Mouse (Mus musculus) kidney, postnatal 0 days (tissue): ENCODE data around the gene Nbl1. TPM values are rescaled to one million over a fixed set of nuclear protein-coding genes. Genes with fewer than 3 reads are reported as not detected.

ENCODE experiments used
- ATAC-seq: fragments of 200-750 bp; cut with Nextera tagmentation; replicated peaks from 2 replicates; pipeline ENCODE4 v1.8.0; 2017; ENCODE audit warnings: low read depth, moderate number of reproducible peaks, moderate TSS enrichment, moderate library complexity; ENCODE audit not compliant: low FRiP score
- DNase-seq: peaks from one replicate; pipeline ENCODE4 v3.0.0-alpha.2; 2016; ENCODE audit warnings: low spot score
- H3K27ac ChIP-seq: fragments of 300-500 bp; sonication (generic); 2 replicates; pipeline ENCODE4 v1.5.1; 2014; ENCODE audit warnings: mild to moderate bottlenecking
- H3K27me3 ChIP-seq: fragments of 300-500 bp; sonication (generic); 2 replicates; pipeline ENCODE4 v1.6.1; 2014; ENCODE audit warnings: low read length, mixed read lengths; ENCODE audit not compliant: insufficient read depth
- H3K36me3 ChIP-seq: fragments of 300-500 bp; sonication (generic); 2 replicates; pipeline ENCODE4 v1.6.1; 2014; ENCODE audit warnings: low read length, mixed read lengths; ENCODE audit not compliant: insufficient read depth
- H3K4me1 ChIP-seq: fragments of 300-500 bp; sonication (generic); replicated peaks from 2 replicates; pipeline ENCODE4 v1.6.1; 2014; ENCODE audit warnings: antibody characterized with exemption, low read length, mixed read lengths; ENCODE audit not compliant: insufficient read depth
- H3K4me2 ChIP-seq: fragments of 300-500 bp; sonication (generic); 2 replicates; pipeline ENCODE4 v1.6.1; 2014; ENCODE audit warnings: mild to moderate bottlenecking, low read length, moderate library complexity, mixed read lengths
- H3K4me3 ChIP-seq: fragments of 300-500 bp; sonication (generic); replicated peaks from 2 replicates; pipeline ENCODE4 v1.5.1; 2014; ENCODE audit warnings: low read depth, low read length
- H3K9ac ChIP-seq: fragments of 300-500 bp; sonication (generic); 2 replicates; pipeline ENCODE4 v1.6.1; 2014; ENCODE audit warnings: low read depth, low read length
- H3K9me3 ChIP-seq: fragments of 300-500 bp; sonication (generic); replicated peaks from 2 replicates; pipeline ENCODE4 v1.6.1; 2016; ENCODE audit warnings: low read length, inconsistent platforms, mixed read lengths
- CTCF ChIP-seq: IDR thresholded peaks from 2 replicates; pipeline ENCODE4 v1.5.1; 2016; ENCODE audit warnings: antibody characterized with exemption, low read depth, mild to moderate bottlenecking, moderate library complexity
- WGBS: fragments of 180-500 bp; shearing (Covaris S2); extraction: QIAGEN DNeasy Blood & Tissue Kit; methylation state at CpG from one replicate; pipeline ENCODE4 v1.1.7; 2014; 5-methylcytosine and 5-hydroxymethylcytosine counted together
- polyA plus RNA-seq: library from polyadenylated mRNA; unstranded; fragments of >200 nt; fragmentation: Nextera tagmentation; extraction: Ambion mirVana; gene quantifications from 2 replicates; pipeline ENCODE4 v1.2.1, GENCODE M21; 2015

The Nbl1 gene
- polyA plus RNA-seq, 1 experiment from 2014 or later = 39.4 TPM

GRCm38 (mm10) chr4:139048518-139048917, 44.3 kb downstream of the Nbl1 start:
- ATAC-seq (no peak), DNase-seq (no peak)
- Histone ChIP-seq H3K9me3 (no peaks in the 10 kb centered on the region), H3K4me3 (no peak overlapping the region), H3K36me3 (no peaks in the 10 kb centered on the region), H3K4me1 (no peaks in the 10 kb centered on the region), H3K9ac (no peak overlapping the region), H3K4me2 (no peak overlapping the region), H3K27me3 (no peaks in the 10 kb centered on the region), H3K27ac (no peak overlapping the region)
- no peak for TF ChIP-seq CTCF
- 77% methylated on average over 6 of the region's 6 CpGs for WGBS

GRCm38 (mm10) chr4:139046354-139046753, 46.4 kb downstream of the Nbl1 start:
- TF ChIP-seq CTCF = no peak

GRCm38 (mm10) chr4:139044566-139044965, 48.2 kb downstream of the Nbl1 start:
- WGBS = 91% methylated on average over 5 of the region's 5 CpGs
- Histone ChIP-seq H3K4me2 (no peak overlapping the region), H3K9ac (no peak overlapping the region), H3K36me3 (no peaks in the 10 kb centered on the region), H3K9me3 (no peaks in the 10 kb centered on the region), H3K27ac (no peak overlapping the region), H3K4me3 (no peak overlapping the region), H3K4me1 (0 out of 2 replicates have a peak, but pooled peaks cover 6% of the 10 kb centered on the region), H3K27me3 (no peaks in the 10 kb centered on the region)
- TF ChIP-seq CTCF = no peak
- ATAC-seq = no peak
- DNase-seq = no peak

More at GRCm38 (mm10) chr4:139046354-139046753, 46.4 kb downstream of the Nbl1 start:
- Histone ChIP-seq H3K27me3 (no peaks in the 10 kb centered on the region), H3K4me3 (no peak overlapping the region), H3K9me3 (no peaks in the 10 kb centered on the region), H3K4me2 (no peak overlapping the region), H3K36me3 (no peaks in the 10 kb centered on the region), H3K4me1 (no peaks in the 10 kb centered on the region), H3K27ac (no peak overlapping the region), H3K9ac (no peak overlapping the region)
- DNase-seq (no peak), ATAC-seq (no peak)
- 65% methylated on average over 5 of the region's 5 CpGs for WGBS

GRCm38 (mm10) chr4:139043600-139043999, 49.2 kb downstream of the Nbl1 start:
- Histone ChIP-seq H3K27ac (no peak overlapping the region), H3K9ac (no peak overlapping the region), H3K9me3 (no peaks in the 10 kb centered on the region), H3K4me3 (no peak overlapping the region), H3K27me3 (no peaks in the 10 kb centered on the region), H3K4me2 (no peak overlapping the region), H3K4me1 (0 out of 2 replicates have a peak, but pooled peaks cover 8% of the 10 kb centered on the region), H3K36me3 (no peaks in the 10 kb centered on the region)
- no peak for TF ChIP-seq CTCF
- WGBS = 71% methylated on average over 2 of the region's 2 CpGs
- DNase-seq (no peak), ATAC-seq (no peak)

- no peaks in the 10 kb centered on the region for H3K9me3 ChIP-seq
These were observed 50.2 kb downstream of the Nbl1 start for GRCm38 (mm10) chr4:139042611-139043010.

GRCm38 (mm10) chr4:139040084-139040839, 52.5 kb downstream of the Nbl1 start:
- Histone ChIP-seq H3K27ac (no peak overlapping the region), H3K4me3 (no peak overlapping the region), H3K9me3 (no peaks in the 10 kb centered on the region), H3K27me3 (no peaks in the 10 kb centered on the region), H3K36me3 (0 out of 2 replicates have a peak, but pooled peaks cover 3% of the 10 kb centered on the region), H3K4me2 (no peak overlapping the region), H3K4me1 (0 out of 2 replicates have a peak, but pooled peaks cover 13% of the 10 kb centered on the region), H3K9ac (no peak overlapping the region)
- no peak for TF ChIP-seq CTCF
- peak; percentile 4 for DNase-seq
- no peak for ATAC-seq
- WGBS = 14% methylated on average over 10 of the region's 10 CpGs

More at GRCm38 (mm10) chr4:139042611-139043010, 50.2 kb downstream of the Nbl1 start:
- no peak for ATAC-seq
- H3K36me3 ChIP-seq = no peaks in the 10 kb centered on the region
- H3K4me2 ChIP-seq = no peak overlapping the region
- H3K9ac ChIP-seq = no peak overlapping the region
- DNase-seq = no peak
- H3K27me3 ChIP-seq = no peaks in the 10 kb centered on the region
- TF ChIP-seq CTCF = no peak
- no peak overlapping the region for H3K4me3 ChIP-seq
- 70% methylated on average over 5 of the region's 5 CpGs for WGBS
- no peak overlapping the region for H3K27ac ChIP-seq
- 0 out of 2 replicates have a peak, but pooled peaks cover 10% of the 10 kb centered on the region for H3K4me1 ChIP-seq
